Mouse (Mus musculus) brain, embryonic 18.5 days (tissue): ENCODE measurements around the gene Sned1.
"Not testable (repeated sequence)": the region's sequence is repeated elsewhere in the genome, so short reads cannot be mapped to it uniquely, and the experiment has no call there.

Source experiments
- DNase-seq: peaks from one replicate; pipeline ENCODE4 v3.0.0-alpha.2; 2012; ENCODE audit warnings: low read depth, low spot score

The Sned1 gene

DNA sequence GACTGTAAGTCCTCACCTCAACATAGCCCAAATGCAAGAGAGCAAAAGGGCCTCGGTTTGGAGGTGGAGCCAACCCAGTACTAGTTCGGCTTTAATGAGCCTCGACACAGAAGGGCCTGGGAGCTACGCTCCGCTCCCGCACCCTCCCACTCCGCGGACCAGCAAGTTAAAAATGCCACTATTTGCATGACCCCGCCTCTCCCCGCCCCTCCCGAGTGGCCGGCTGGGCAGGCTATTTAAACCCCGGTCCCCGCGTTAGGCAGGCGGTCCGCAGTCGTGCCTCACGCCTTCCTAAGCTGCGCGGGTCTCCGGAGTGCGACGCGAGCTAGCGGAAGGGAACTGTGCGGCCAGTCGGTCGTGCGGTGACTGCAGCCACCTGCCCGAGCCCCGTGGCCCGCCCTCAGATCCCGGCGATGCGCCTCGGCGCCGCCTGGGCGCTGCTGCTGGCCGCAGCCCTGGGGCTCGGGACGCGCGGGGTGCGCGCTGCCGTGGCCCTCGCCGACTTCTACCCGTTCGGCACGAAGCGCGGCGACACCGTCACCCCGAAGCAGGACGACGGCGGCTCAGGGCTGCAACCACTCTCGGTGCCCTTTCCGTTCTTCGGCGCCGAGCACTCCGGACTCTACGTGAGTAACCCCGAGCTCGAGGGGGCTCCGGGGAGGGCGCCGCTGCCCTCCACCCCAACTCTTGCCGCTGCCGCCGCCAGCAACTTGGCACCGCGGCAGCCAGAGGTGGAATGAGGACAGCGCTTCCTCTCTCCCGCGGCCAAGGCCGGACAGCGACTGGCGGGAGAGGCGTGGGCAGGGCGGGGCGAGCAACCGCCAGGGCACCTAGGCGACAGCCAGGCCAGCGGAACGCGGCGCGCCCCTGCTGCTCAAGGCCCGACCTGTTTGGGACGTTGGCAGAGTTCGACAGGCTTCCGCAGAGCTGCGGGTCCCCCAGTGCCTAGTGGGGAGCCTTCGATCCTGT lies at the start of gene Sned1:
Gene Sned1, plus strand, starts transcription at position 266 of the 969 bp plus-strand sequence.
- DNase-seq = peak; percentile 42

DNA sequence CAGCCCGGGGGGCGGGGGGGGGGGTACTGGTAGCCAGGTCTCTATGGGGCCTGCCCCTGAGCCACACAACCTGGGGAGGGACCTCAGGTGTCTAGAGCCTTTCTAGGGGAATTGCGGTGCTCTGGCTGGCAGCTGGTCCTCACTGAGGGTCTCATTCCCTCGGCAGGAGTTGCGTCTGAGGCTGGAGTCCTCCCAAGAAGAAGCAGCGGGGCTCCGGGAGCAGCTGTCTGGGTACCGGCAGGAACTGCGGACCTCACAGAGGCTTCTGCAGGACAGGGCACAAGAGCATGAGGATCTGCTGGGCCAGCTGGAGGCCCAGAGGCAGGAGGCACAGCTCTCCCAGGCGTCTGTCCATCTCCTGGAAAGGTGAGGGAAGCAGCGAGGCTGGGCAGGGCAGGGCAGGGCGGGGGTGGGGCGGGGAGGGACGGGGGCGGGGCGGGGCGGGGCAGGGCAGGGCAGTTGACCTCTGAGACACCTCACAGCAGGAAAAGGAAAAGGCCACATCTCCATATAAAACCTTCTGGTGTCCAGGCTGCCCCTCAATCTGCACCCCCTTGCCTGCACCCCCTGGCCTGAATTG lies 44.8 kb upstream of the Sned1 start:
- DNase-seq = no peak

DNA sequence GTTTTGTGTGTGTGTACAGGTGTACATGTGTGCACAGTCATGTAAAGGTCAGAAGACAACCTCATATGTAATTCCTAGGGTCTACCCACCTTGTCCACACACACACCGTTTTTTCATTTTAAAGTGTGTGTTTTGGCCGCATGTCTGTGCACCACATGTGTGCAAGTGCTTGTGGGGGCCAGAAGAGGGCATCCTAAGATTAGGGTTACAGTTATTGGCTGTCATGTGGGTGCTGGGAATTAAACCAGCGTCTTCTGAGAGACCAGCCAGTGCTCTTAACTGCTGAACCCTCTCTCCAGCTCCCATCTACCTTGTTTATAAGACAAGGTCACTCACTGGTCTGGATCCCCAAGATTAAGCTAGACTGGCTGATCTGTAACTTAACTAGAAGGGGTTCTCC lies 40.7 kb upstream of the Sned1 start:
- DNase-seq = no peak

GRCm38 (mm10) chr1:93197454-93197853 lies 38.2 kb upstream of the Sned1 start:
- DNase-seq = not testable (repeated sequence)

DNA sequence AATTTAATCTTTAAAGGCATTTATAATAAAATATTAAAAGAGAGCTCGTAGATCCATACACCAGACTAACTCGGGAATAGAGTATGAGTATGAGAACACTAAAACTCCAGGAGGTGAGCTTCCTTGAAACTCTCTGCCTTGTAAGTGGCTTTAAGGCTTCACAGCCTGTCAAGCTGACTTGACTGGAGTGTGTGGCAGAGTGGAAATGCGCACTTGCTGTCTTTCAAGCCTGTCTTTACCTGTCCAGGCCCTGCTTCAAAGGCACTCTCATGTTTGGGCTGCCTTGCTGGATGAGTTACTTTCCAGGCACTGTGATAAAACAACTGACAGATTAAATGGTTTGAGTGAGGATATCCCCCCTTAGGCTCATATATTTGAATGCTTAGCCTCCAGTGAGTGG lies 37.7 kb upstream of the Sned1 start:
- DNase-seq = no peak

GRCm38 (mm10) chr1:93206277-93206970 lies 29.2 kb upstream of the Sned1 start:
- DNase-seq = no peak

DNA sequence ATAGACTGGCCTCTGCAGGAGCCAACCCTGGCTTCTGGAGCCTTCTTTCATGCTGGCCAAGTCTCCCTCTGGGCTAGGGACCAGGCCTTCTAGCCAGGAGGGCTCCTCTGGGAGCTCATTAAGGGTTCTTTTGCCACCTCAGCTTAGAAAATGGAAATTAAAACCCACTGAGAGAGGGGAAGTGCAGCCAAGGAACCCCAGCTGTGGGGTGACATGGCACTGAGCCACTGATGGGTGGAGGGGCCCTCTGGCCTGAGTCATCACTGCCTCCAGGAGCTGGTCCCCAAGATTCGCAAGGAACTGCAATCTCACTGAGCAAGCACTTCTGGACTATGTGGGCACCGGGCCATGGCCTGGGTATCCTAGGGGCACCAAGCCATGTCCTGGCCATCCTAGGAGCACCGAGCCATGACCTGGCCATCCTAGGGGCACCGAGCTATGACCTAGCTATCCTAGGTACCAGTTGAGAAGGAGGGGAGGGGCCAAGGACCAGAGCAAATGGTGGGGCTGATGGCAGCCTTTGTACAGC lies 28.0 kb upstream of the Sned1 start:
- no peak for DNase-seq

DNA sequence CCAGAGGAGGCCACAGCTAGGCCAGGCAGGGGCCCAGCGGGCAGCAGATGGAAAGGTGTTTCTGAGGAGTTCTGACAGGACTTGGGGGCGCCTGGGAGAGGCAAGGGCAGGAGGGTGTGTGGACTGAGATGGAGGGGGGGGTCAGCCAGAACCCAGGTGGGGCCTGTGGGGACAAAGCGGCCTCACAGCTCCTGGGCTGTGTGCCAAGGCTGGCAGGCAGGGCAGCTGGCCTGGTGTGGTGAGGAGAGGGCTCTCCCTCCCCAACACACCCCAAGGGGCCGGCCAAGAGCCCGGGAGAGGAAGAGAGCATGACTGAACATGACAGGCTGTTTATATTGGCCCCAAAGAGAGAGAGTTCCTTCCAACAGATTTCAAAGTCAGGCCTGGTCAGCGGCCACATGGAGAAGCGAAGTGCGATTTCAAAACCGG lies 25.4 kb upstream of the Sned1 start:
- peak; percentile 39 for DNase-seq

GRCm38 (mm10) chr1:93211019-93211418 lies 24.6 kb upstream of the Sned1 start:
- no peak for DNase-seq

DNA sequence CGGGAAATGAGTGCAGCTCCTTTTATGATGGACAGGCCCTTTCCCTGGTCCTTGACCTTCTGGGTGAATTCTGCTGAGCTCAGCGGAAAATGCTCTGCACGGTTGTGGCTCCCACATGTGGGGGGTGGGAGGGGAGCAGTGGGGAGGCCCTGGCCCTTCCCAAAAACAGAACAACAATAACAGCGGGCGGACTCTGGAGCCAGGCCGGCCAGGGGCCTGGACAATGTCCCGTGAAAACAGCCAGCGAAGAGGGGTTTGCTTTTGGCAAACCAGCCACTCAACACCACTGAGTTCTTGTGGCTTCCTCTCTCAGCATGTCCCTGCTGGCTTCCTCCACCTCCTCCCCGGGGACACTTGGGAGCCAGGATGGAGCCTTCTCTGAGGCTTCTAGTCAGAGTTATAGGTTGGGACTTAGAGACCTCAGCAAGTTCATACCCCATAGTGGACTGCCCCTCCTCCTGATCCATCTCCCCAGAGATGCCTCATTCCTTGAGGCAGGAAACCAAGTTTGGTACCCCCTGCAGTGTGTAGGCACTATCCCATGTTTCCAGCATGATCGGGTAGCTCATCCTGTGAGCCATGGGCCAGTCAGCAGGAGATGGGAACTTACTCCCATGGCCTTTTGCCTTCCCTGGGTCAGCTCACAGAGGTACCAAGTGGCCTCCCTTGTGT lies 24.0 kb upstream of the Sned1 start:
- DNase-seq = no peak

DNA sequence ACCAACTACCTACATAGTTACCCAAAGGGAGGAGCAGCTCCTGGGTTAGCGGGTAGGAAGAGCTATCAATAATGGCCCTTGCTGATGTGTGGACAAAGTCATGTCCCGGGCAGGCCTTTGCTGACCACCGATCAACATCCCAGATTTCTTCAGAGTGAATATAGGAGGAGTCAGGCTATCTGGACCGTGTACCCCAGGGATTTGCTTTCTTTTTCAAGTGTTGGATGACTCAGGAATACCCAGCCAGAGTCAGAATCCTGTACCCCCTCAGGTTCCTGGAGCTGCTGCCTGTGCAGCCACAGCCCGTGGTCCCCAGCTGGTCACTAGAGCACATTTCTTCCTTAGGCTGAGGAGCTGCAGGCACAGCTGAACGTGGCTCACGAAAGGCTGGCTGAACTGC lies 23.2 kb upstream of the Sned1 start:
- DNase-seq = no peak

DNA sequence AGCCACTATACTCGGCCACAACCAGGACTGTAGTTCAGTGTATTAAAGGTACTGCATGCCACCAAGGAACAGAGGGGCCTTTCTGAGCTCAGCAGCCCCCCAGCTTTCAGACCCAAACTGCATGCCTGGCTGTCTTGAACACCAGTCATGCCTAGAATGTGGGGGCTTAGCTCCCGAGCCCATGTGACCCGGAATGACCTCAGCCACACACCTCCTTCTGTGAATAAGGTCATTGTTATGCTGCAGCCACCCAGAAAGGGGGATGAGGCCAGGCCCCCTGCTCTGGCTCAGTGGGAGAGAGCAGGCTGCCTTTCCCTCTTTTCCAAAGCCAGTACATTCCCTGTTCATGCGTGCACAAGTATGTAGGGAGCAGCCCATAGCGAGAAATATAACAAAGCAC lies 21.0 kb upstream of the Sned1 start:
- DNase-seq = no peak

GRCm38 (mm10) chr1:93216839-93217497 lies 18.7 kb upstream of the Sned1 start:
- no peak for DNase-seq

GRCm38 (mm10) chr1:93217530-93217929 lies 18.1 kb upstream of the Sned1 start:
- no peak for DNase-seq

DNA sequence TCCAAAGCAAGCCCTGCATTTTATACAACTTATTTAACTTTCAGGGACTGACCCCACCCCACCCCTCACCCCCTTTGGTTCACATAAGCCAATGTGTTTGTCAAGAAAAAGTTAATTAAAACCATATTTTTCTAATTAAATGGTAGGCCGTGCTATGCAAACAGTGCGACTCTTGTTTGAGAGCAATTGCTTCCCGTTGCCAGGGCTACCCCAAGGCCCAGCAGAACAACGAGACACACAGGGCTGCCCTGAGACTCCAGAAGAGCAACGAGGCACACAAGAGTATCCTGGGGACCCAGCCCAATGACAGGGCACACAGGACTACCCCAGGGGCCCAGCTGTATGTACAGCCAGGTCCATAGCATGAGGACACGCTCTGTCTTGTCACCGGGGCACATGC lies 14.9 kb upstream of the Sned1 start:
- DNase-seq = no peak

DNA sequence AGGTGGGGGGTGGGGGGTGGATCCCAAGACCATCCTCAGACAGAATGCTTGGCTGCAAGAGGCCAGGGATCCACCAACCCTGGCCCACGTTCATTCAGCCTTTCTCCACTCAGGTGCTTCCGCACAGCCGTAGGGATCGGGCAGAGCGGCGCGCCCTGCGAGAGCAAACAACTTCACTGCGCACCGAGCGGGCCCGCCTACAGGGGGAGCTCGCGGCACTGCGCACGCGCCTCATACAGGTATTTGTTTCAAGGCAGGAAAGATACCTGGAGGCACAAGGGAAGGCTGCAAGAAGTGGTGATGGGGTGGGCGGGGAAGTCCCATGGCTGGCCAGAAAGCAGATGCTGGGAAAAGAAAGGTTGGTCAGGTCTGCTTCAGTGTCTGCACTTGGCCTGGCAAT lies 11.7 kb upstream of the Sned1 start:
- DNase-seq = no peak

GRCm38 (mm10) chr1:93225226-93225625 lies 10.4 kb upstream of the Sned1 start:
- DNase-seq = no peak

DNA sequence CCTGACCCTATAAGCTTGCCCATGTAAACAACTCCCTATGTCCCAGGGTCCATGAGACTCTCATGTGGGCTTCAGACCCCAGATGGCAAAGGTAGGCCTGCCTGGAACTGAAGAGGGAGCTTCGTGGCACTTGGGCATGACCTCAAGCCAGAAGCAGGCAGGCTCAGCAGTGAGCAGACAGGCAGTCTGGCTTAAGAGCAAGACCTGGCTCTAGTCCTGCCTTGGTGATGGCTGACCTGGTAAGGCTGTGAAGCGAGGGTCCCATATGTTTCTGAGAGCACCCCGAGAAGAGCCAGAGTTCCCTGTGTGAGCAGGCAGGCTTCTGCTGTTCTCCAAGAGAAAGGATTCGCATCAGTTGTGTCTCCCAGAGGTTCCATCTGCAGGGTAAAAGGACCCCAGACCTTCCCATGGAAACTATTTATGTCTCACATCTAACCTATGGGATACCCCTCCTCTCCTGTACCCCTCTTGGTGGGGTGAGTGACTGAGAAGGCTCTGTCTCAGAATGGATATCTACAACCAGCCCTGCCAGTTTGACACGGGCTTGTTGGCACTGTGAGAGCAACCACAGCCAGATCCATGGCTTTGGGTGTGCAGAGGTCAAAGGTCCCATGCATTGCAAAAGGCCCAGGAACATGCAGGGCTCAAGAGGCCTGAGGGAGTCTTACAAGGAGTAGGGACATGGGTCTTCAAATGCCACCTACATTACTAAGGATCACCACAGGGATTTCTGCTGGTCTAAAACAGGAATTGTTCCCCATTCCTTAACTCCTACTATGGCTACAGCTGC lies 9.7 kb upstream of the Sned1 start:
- DNase-seq = no peak

DNA sequence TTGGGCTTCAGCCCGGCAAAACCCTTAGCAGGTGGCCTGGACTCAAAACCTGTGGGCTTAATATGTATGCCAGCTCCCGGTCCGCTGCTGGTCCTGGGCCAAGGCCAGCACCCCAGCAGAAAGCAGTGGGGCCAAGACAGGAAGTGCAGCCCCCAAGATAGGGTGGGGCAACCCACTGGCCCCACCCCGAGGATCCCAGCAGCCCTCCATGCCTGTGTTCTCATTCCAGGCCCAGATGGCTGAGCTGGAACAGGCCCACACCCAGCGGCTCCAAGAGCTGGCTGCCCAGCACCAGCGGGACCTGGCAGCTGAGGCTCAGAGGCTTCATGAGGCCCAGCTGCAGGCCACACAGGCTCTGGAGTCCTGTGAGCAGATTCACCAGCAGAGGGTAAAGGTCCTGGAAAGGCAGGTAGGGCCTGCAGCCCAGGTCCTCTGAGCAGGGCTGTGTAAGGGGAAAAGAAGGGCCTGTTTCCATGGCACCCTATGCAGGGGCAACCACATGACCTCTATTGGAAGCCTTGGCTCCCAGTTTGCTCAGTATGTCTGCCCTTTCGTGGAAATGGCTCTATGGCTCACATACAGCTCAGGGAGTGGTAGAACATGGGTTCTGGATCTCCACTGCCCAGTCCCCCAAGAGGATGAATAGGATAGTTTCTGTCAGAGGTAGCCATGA lies 8.2 kb upstream of the Sned1 start:
- DNase-seq = no peak

DNA sequence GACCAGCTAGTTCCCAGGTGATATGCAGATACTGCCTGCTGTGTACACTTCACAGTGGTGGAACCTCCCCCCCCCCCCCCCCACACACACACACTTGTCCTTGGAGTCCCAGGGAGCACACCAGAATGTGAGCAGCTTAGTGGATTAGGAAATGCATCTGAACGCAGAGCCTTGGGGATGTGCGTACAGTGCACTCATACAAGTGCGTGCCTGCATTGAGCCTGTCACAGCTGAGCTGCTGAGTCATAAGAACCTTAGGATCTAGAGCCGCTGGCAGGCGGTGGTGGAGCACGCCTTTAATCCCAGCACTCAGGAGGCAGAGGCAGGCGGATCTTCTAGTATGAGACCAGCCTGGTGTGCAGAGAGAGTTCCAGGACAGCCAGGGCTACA lies 7.7 kb upstream of the Sned1 start:
- DNase-seq = no peak
